Mouse (Mus musculus): ENCODE measurements around the gene Prrx2.

The Prrx2 gene

DNA sequence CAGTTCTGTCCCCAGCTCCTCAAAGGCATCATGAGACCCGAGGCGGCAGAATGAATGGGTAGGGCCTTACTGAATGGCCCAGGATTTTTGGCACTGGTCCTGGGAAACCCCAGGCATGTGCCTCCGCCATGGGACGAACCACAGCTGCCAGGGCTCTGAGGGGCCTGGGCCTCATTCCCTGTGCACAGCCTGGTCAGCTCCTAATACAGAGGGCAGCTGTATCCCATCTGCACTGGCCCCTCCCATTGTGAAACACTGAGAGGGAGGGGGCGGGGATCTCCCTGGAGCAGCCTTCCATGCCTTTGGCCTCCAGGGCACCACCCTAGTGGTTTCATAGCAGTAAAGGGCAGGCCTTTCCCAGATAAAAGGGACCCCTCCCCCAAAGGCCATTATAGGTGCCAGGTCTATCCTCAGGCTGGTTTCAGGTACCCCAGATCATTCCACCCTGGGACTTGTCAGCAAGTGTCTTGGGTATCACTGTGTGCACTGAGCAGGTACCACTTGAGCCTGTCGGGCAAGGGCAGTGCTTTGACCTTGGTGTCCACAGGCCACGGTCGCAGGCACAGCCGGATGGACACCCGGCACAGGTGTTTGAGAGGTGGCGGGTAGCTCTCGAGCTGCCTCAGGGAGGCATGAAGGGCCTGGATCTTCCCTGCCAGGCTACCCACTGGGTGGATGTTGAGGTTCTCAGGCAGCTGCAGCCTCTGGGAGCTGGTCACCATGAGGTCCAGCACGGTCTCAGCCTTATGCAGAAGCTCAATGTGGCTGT lies 11.2 kb upstream of the Prrx2 start:
- no peak for DNase-seq (ENCODE audit: low read depth, low spot score)

GRCm38 (mm10) chr2:30826825-30827748 lies 7.7 kb upstream of the Prrx2 start:
- no peak for DNase-seq (ENCODE audit: low read depth, low spot score)

DNA sequence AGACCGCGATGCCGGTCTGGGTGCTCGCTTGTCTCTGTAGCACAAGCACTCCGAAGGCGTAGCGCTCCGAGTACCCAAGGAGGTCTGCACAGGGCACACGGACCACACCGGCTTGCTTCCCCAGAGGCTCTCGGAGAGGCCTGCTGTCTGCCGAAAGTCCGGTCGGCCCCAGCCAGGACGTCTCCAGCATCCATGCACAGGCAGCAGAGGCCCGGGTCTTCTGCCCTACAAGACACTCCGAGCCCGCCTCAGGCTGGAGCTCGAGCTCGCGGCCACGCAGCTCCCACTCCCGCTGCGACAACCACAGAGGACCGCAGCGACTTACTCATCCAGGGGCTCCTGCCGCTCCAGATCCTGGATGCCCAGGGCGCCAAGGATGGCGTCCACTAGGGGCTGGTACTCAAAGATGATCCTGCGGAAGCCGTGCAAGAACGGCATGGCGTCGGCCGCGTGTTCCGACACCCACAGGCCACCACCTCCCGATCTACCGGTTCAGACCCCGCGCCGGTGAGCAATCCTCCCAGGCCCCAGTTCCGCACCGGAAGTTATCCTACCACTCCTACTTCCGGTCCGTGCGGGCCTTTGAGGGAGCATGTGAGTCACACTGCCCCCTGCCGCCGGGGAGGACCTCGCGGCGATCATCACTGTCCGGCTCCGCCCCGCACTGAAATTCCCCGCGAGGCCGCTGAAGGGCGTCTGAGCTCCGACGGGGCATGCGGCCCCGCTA lies 6.9 kb upstream of the Prrx2 start:
- DNase-seq (ENCODE audit: low read depth, low spot score): peak; percentile 88

DNA sequence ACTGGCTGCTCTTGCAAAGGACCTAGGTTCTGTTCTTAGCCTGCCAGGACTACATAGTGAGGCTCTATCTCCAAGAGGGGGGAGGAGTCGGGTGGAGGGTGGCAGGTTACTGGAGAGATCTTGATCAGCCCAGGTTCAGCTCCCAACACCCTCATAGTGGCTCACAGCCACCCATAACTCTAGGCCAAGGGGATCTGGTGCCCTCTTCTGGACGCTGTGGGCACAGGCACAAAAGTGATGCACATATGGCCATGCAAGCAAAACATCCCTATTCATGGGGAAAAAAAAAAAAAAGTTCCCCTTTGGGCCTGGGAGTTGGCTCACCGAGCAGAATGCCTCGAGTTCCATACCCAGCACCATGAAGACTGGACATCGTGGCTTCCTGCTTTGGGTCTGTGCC lies 5.5 kb upstream of the Prrx2 start:
- DNase-seq (ENCODE audit: low read depth, low spot score): no peak

DNA sequence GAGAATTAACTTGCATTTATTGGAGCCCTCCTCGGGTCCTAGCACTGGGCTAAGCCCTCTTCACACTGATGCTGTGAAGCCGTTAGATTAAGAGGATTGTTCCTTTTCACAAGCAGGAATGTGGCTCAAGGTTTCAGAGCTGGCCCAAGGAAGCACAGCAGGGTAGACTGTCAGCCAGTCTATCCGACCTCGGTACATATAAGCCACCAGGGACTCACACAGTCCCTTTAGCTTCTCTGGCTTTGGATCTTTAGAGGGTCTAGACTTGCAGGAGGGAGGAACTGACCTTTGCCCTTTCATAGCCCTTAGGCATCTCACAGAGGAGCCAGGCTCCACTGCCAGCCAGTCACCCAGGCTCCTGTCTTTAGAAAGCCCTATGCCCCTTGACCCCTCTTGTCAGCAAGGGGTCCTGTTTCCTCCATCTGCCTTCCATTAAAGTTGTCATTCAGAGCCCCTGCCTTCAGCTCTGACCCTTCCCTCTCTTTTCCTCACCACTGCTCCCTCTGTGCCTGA lies 4.4 kb upstream of the Prrx2 start, which contains the start of gene Asb6:
TSS of gene Asb6 (minus strand) at position 51 of the 513 bp plus-strand sequence.
- no peak for DNase-seq (ENCODE audit: low read depth, low spot score)

DNA sequence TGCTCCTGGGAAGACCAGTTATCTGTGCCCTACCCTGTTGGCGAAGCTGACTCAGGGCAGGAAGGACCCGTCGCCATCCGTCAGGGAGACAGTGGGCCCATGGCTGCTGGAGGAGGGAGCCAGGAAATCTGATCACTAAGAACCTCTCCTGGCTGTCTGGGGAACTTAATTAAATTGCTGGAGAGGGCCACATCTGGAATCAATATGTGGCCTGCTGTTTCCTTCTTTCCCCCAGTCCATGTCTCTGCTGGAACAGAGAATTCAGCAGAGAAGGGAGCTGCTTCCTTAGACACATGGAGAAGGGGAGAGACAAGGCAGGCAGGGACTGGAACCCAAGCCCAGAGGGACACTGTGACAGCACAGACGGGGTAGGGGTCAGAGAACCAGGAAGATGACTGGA lies 1.1 kb upstream of the Prrx2 start:
- peak; percentile 44 for DNase-seq (ENCODE audit: low read depth, low spot score)

- DNase-seq (ENCODE audit: low read depth, low spot score): no peak
Observed at GRCm38 (mm10) chr2:30836238-30836990, 1.6 kb downstream of the Prrx2 start.

DNA sequence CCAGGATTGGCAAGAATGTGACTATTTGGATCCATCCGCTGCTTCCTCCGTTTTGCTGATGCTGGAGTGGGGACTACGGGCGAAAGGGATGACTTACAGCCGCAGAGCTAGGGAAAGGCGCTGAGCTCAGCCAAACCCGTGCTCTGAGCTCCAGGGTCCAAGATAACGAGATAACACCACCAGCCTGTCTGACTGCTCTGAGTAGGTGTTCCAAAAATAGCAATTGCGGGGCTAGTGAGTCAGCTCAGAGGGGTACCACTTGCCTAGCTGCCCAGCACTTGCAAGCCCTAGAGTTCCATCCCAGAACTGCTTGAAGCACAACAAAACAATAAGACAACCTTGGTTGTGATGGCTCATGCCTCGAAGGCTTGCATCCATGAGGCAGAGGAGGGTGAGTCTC lies 7.8 kb downstream of the Prrx2 start:
- no peak for DNase-seq (ENCODE audit: low read depth, low spot score)

- no peak for DNase-seq (ENCODE audit: low read depth, low spot score)
Observed at GRCm38 (mm10) chr2:30845152-30846070, 10.6 kb downstream of the Prrx2 start.

DNA sequence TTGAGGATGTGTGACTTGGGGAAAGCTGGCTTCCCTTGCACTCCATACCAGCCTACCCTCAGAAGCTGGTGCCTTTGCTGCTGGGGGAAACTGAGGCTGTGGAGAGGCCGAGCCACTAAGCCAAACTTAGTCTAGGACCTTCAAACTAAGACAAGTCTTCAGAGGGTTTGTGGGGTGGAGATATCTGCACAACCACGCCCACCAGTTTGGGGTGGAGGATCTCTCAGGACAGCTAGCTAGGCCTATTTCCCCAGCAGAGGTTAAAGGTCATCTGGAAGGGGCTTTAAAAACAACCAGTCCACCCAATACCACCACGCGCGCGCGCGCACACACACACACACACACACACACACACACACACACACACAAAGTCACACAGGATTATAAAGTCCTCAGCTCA lies 11.5 kb downstream of the Prrx2 start:
- DNase-seq (ENCODE audit: low read depth, low spot score): no peak

GRCm38 (mm10) chr2:30846723-30847122 lies 12.0 kb downstream of the Prrx2 start:
- no peak for DNase-seq (ENCODE audit: low read depth, low spot score)

- DNase-seq (ENCODE audit: low read depth, low spot score): no peak
Observed at GRCm38 (mm10) chr2:30848184-30848583, 13.4 kb downstream of the Prrx2 start.

DNA sequence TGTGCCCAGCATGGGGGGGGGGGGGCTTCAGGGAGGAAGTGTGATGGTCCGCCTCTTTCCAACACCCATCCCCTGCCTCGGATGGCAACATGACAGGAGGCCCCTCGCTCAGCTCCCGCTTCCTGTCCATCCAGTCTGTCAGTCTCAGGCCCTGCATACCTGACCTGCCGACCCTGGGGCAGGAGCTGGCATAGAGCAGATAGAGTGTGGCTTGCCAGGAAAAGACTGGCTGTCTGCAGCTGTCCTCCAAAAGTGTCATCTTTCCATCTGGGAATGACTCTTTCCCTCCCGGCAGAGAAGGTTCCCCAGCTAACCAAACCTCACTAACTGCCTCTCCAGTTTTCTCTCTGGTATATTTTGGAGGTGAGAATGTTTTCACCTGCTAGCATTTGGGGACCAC lies 15.8 kb downstream of the Prrx2 start:
- no peak for DNase-seq (ENCODE audit: low read depth, low spot score)

DNA sequence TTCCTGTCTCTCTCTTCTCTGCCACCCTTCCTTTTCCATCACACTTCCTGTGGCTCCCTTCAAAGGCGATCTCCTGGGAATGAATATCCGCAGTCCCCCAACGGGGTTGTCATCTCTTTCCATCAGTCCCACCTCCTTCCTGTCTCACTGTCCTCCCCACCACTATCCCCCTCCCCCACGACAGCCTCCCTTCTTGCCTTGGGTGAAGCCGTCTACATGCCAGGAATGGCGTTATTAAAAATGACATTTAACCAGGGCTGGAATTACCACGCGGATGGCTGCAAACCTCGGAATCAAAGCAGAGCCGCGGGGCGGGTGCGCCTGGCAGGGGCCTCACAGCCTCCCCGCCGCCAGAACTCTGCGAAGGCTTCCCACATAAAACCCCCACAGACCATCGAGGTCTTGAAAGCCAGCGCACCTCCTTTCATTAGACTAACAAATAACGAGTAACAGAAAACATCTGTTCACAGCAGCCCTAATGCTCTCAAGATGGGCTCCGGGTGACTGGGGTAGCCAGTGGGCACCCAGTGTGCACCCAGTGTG lies 18.1 kb downstream of the Prrx2 start:
- DNase-seq (ENCODE audit: low read depth, low spot score): no peak

- no peak for DNase-seq (ENCODE audit: low read depth, low spot score)
Observed at GRCm38 (mm10) chr2:30857076-30857475, 22.3 kb downstream of the Prrx2 start.

DNA sequence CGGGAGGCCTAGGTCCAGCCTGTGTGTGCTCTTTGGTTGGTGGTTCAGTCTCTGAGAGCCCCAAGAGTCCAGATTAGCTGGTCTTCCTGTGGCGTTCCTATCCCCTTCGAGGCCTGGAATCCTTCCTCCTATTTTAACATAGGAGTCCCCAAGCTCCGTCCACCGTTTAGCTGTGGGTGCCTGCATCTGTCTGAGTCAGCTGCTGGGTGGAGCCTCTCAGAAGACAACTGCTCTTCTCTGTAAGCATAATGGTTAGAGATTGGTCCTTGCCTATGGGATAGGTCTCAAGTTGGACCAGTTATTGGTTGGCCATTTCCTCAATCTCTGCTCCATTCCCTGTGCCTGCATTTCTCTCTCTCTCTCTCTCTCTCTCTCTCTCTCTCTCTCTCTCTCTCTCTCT lies 25.0 kb downstream of the Prrx2 start:
- DNase-seq (ENCODE audit: low read depth, low spot score): no peak

- DNase-seq (ENCODE audit: low read depth, low spot score): no peak
Observed at GRCm38 (mm10) chr2:30862081-30862480, 27.3 kb downstream of the Prrx2 start.

- no peak for DNase-seq (ENCODE audit: low read depth, low spot score)
Observed at GRCm38 (mm10) chr2:30863574-30863973, 28.8 kb downstream of the Prrx2 start.

DNA sequence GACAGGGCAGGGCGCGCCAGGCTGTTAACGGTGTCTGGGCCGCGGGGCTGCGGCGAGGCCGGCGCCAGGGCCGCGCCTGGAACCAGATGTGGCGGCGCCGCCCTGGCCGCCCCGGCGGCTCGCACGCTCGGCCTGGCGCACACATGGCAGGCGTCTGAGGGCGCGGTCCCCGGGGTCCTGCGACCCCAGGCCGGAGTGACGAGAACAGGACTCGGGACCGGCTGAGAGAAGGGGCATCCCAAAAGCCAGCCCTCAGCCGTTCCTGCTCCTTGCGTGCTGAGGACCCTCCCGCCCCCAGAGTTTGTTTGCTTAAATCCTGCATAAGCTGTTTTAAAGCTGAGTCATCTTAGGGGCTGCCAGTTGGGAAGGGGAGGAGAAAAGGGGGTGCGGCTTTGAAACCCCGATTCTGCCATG lies 30.2 kb downstream of the Prrx2 start:
- DNase-seq (ENCODE audit: low read depth, low spot score): no peak

GRCm38 (mm10) chr2:30865426-30865825 lies 30.7 kb downstream of the Prrx2 start:
- DNase-seq (ENCODE audit: low read depth, low spot score): no peak

All from skeletal muscle tissue, adult 2 months (tissue).